Mouse (Mus musculus) myocyte (in vitro differentiated cells): Measurements from ENCODE around the gene Mfsd9. TPM values are rescaled to one million over a fixed set of nuclear protein-coding genes. Genes with fewer than 3 reads are reported as not detected.

Source experiments
- H3K27me3 ChIP-seq: one replicate; pipeline ENCODE4 v1.6.1; 2011; ENCODE audit not compliant: control insufficient read depth, insufficient read depth, insufficient read length
- H3K36me3 ChIP-seq: one replicate; pipeline ENCODE4 v1.6.1; 2011; ENCODE audit not compliant: control insufficient read depth, insufficient read depth
- H3K4me2 ChIP-seq: one replicate; pipeline ENCODE4 v1.6.1; 2011; ENCODE audit warnings: low read depth, control low read depth
- H3K4me3 ChIP-seq: one replicate; pipeline ENCODE4 v1.5.1; 2011; ENCODE audit warnings: mild to moderate bottlenecking, control low read depth, moderate library complexity
- H3K79me2 ChIP-seq: one replicate; pipeline ENCODE4 v1.6.1; 2011; ENCODE audit not compliant: control insufficient read depth, insufficient read depth
- H3ac ChIP-seq: one replicate; pipeline ENCODE4 v1.6.1; 2011; ENCODE audit not compliant: control insufficient read depth, insufficient read length
- CEBPB ChIP-seq: IDR thresholded peaks from 2 replicates; pipeline ENCODE4 v1.6.1; 2011; ENCODE audit warnings: mild to moderate bottlenecking, moderate library complexity; ENCODE audit not compliant: poor library complexity, insufficient read depth, severe bottlenecking
- E2F4 ChIP-seq: IDR thresholded peaks from one replicate; pipeline ENCODE4 v1.6.1; 2011; ENCODE audit warnings: mild to moderate bottlenecking, control low read depth, moderate library complexity; ENCODE audit not compliant: insufficient read depth
- MAX ChIP-seq: IDR thresholded peaks from one replicate; pipeline ENCODE4 v1.6.1; 2011; ENCODE audit warnings: low read depth, mild to moderate bottlenecking, control low read depth
- MYOD1 ChIP-seq, 3 experiments: IDR thresholded peaks; one replicate each; pipeline ENCODE4 v1.6.1; 2011; ENCODE audit warnings: control low read depth in 2 of 3, low read depth in 2 of 3, mild to moderate bottlenecking in 2 of 3, moderate library complexity in 1 of 3; ENCODE audit not compliant: insufficient read length in 2 of 3, control insufficient read depth in 1 of 3
- MYOG ChIP-seq, 3 experiments: IDR thresholded peaks; one replicate each; pipeline ENCODE4 v1.6.1; 2011; ENCODE audit warnings: control low read depth in 2 of 3, low read depth in 2 of 3, mild to moderate bottlenecking in 2 of 3; ENCODE audit not compliant: insufficient read length in 2 of 3, control insufficient read depth in 1 of 3, insufficient read depth in 1 of 3
- POLR2A ChIP-seq: IDR thresholded peaks from one replicate; pipeline ENCODE4 v1.6.1; 2011; ENCODE audit warnings: low read depth, mild to moderate bottlenecking, control low read depth, moderate library complexity; ENCODE audit not compliant: insufficient read length
- POLR2AphosphoS2 ChIP-seq: IDR thresholded peaks from one replicate; pipeline ENCODE4 v1.6.1; 2011; ENCODE audit warnings: low read depth, control low read depth; ENCODE audit not compliant: insufficient read length
- REST ChIP-seq: IDR thresholded peaks from one replicate; pipeline ENCODE4 v1.6.1; 2011; ENCODE audit warnings: mild to moderate bottlenecking, control low read depth, moderate library complexity; ENCODE audit not compliant: insufficient read depth, insufficient read length
- SRF ChIP-seq: IDR thresholded peaks from one replicate; pipeline ENCODE4 v1.6.1; 2011; ENCODE audit warnings: low read depth; ENCODE audit not compliant: control insufficient read depth, insufficient read length
- TCF12 ChIP-seq: IDR thresholded peaks from one replicate; pipeline ENCODE4 v1.6.1; 2011; ENCODE audit warnings: mild to moderate bottlenecking, control low read depth; ENCODE audit not compliant: poor library complexity, insufficient read depth, severe bottlenecking
- TCF3 ChIP-seq: IDR thresholded peaks from one replicate; pipeline ENCODE4 v1.6.1; 2011; ENCODE audit warnings: low read depth, control low read depth; ENCODE audit not compliant: insufficient read length
- USF1 ChIP-seq: IDR thresholded peaks from one replicate; pipeline ENCODE4 v1.6.1; 2011; ENCODE audit warnings: low read depth, mild to moderate bottlenecking, control low read depth, moderate library complexity
- polyA plus RNA-seq: library from polyadenylated mRNA; unstranded; fragments of >200 nt; fragmentation: generic; extraction: Trizol; gene quantifications from one replicate; pipeline ENCODE4 v1.2.1, GENCODE M21; 2012; ENCODE audit warnings: missing spikeins

Gene Mfsd9
- polyA plus RNA-seq, 1 experiment, result 1.2 TPM

GRCm38 (mm10) chr1:40776102-40776501, 14.4 kb downstream of the Mfsd9 start:
- Histone ChIP-seq H3ac (no peak overlapping the region), H3K36me3 (peaks cover 3% of the 10 kb centered on the region), H3K4me3 (no peak overlapping the region), H3K4me2 (no peak overlapping the region), H3K79me2 (no peaks in the 10 kb centered on the region), H3K27me3 (no peaks in the 10 kb centered on the region)
- no peak for TF ChIP-seq MAX
- TF ChIP-seq CEBPB, result no peak
- TF ChIP-seq MYOD1 (IDR thresholded peaks at IDR 0.05; ENCODE audit: control insufficient read depth in 1 of 3, insufficient read length in 2 of 3, low read depth in 2 of 3), result no peak

DNA sequence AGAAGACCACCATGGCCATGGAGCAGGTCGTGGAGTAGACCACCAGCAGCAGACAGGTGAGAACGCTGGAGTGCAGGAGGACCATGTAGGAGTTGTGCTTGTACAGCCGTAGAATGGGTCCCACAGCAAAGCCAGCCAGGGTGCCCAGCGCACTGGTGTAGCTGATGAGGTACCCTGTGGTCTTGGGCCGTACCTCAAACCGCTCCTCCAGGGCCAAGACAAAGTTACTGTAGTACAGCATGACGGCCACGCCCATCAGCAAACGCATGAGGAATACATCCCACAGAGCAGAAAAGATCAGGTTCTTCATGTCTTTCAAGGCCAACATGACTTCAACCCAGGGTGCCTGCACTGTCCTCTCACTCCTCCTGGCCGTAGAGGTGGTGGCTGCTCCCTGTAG, 16.4 kb downstream of the Mfsd9 start:
- Histone ChIP-seq H3ac (no peak overlapping the region), H3K4me3 (no peak overlapping the region), H3K4me2 (no peak overlapping the region), H3K36me3 (no peaks in the 10 kb centered on the region), H3K79me2 (no peaks in the 10 kb centered on the region), H3K27me3 (no peaks in the 10 kb centered on the region)
- TF ChIP-seq USF1, result no peak
- no peak for TF ChIP-seq MAX
- no peak for TF ChIP-seq MYOD1 (IDR thresholded peaks at IDR 0.05; ENCODE audit: control insufficient read depth in 1 of 3, insufficient read length in 2 of 3, low read depth in 2 of 3)
- TF ChIP-seq CEBPB, result no peak
- TF ChIP-seq REST, result no peak

DNA sequence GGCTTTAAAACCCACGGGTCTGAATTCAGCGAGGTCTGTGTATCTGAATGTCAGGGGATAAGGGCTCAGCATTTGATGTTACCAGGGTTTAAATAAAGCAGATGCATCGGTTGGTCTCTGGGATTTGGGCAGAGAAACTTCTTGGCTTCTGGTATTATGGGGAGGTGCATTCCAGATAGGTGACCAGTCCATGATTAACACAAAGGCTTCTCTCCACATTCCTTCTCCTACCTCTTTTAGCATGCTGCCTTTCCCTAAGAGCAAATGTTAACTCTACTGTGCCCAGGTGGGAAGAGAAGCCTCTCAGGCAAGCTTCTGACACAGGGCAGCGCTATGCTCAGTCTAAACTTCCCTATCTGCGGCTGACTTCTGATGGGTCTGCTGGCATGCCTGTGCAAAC, 17.3 kb downstream of the Mfsd9 start:
- Histone ChIP-seq H3K36me3 (no peaks in the 10 kb centered on the region), H3ac (no peak overlapping the region), H3K4me2 (no peak overlapping the region), H3K4me3 (no peak overlapping the region), H3K79me2 (no peaks in the 10 kb centered on the region), H3K27me3 (no peaks in the 10 kb centered on the region)
- no peak for TF ChIP-seq CEBPB
- TF ChIP-seq POLR2AphosphoS2, result no peak

- Histone ChIP-seq H3K27me3 (no peaks in the 10 kb centered on the region), H3ac (no peak overlapping the region), H3K79me2 (no peaks in the 10 kb centered on the region), H3K4me2 (no peak overlapping the region), H3K4me3 (no peak overlapping the region), H3K36me3 (no peaks in the 10 kb centered on the region)
- TF ChIP-seq TCF3 (no peak), MYOD1 (IDR thresholded peaks at IDR 0.05; ENCODE audit: control insufficient read depth in 1 of 3, insufficient read length in 2 of 3, low read depth in 2 of 3) (no peak), CEBPB (no peak), USF1 (no peak), POLR2AphosphoS2 (no peak), MYOG (IDR thresholded peaks at IDR 0.05; ENCODE audit: control insufficient read depth in 1 of 3, insufficient read depth in 1 of 3, insufficient read length in 2 of 3, low read depth in 2 of 3) (no peak), POLR2A (no peak)
Observed at GRCm38 (mm10) chr1:40771196-40771970, 19.1 kb downstream of the Mfsd9 start.

GRCm38 (mm10) chr1:40769331-40769894, 21.1 kb downstream of the Mfsd9 start:
- Histone ChIP-seq H3K27me3 (no peaks in the 10 kb centered on the region), H3K36me3 (no peaks in the 10 kb centered on the region), H3K4me2 (no peak overlapping the region), H3ac (no peak overlapping the region), H3K79me2 (no peaks in the 10 kb centered on the region), H3K4me3 (no peak overlapping the region)
- TF ChIP-seq POLR2A, result no peak
- no peak for TF ChIP-seq MYOG (IDR thresholded peaks at IDR 0.05; ENCODE audit: control insufficient read depth in 1 of 3, insufficient read depth in 1 of 3, insufficient read length in 2 of 3, low read depth in 2 of 3)
- TF ChIP-seq USF1, result no peak
- no peak for TF ChIP-seq MYOD1 (IDR thresholded peaks at IDR 0.05; ENCODE audit: control insufficient read depth in 1 of 3, insufficient read length in 2 of 3, low read depth in 2 of 3)
- no peak for TF ChIP-seq E2F4
- TF ChIP-seq CEBPB, result no peak
- no peak for TF ChIP-seq TCF12
- no peak for TF ChIP-seq SRF
- no peak for TF ChIP-seq TCF3
- no peak for TF ChIP-seq POLR2AphosphoS2
